15 mouse cellular contexts compared by ENCODE assay signal in genomic region chr8:12487201-12487600, GRCm38 (mm10).
DNase-seq lines count a peak whose midpoint lies in the region; ATAC-seq lines count a peak whose summit lies in the region.
"Had no signal": no experiment of that assay in that cellular context is flagged by ENCODE, and none has a peak within 500 bp of the region (broad histone marks: within the 10 kb centered on the region; RNA-seq: fewer than 3 reads in every experiment).

No protein-coding gene starts in this region.

- no peak overlapping the region for H3K9ac ChIP-seq in hindbrain, embryonic 16.5 days (ENCODE audit: low read depth, low read length)
- H3K9ac ChIP-seq in neural tube, embryonic 13.5 days = no peak overlapping the region
- no peak overlapping the region for H3K9ac ChIP-seq in forebrain, embryonic 15.5 days (replicated peaks)

- H3K4me3 ChIP-seq in hindbrain, embryonic 16.5 days (ENCODE audit: low read length) = no peak overlapping the region
- H3K4me3 ChIP-seq in hindbrain, embryonic 10.5 days = no peak overlapping the region
- no peak overlapping the region for H3K4me3 ChIP-seq in neural tube, embryonic 13.5 days
- no peak overlapping the region for H3K4me3 ChIP-seq in forebrain, embryonic 15.5 days
- H3K4me3 ChIP-seq: erythroblast, embryonic 14.5 days; gastrocnemius, adult 2 months; myocyte had no signal

- H3K4me1 ChIP-seq in hindbrain, embryonic 16.5 days (ENCODE audit: control insufficient read depth, insufficient read depth, low read depth, low read length) = no peaks in the 10 kb centered on the region; the same call in 1 of the 2 replicates
- peaks cover 46% of the 10 kb centered on the region for H3K4me1 ChIP-seq in hindbrain, embryonic 10.5 days (replicated peaks)
- H3K4me1 ChIP-seq in neural tube, embryonic 13.5 days (replicated peaks) = peaks cover 33% of the 10 kb centered on the region
- peaks cover 30% of the 10 kb centered on the region for H3K4me1 ChIP-seq in forebrain, embryonic 15.5 days

- H3K9me3 ChIP-seq in hindbrain, embryonic 16.5 days (ENCODE audit: control insufficient read depth, low read length) = no peaks in the 10 kb centered on the region
- H3K9me3 ChIP-seq in hindbrain, embryonic 10.5 days = no peaks in the 10 kb centered on the region
- no peaks in the 10 kb centered on the region for H3K9me3 ChIP-seq in neural tube, embryonic 13.5 days
- H3K9me3 ChIP-seq in forebrain, embryonic 15.5 days = no peaks in the 10 kb centered on the region

- no peak for ATAC-seq in hindbrain, embryonic 16.5 days
- no peak for ATAC-seq in neural tube, embryonic 13.5 days (ENCODE audit: low read depth)
- no peak for ATAC-seq in forebrain, embryonic 15.5 days (replicated peaks)

- 42% methylated on average over 11 of the region's 11 CpGs for WGBS in hindbrain, embryonic 16.5 days
- 51% methylated on average over 11 of the region's 11 CpGs for WGBS in hindbrain, embryonic 10.5 days
- WGBS in neural tube, embryonic 13.5 days = 31% methylated on average over 11 of the region's 11 CpGs
- 21% methylated on average over 11 of the region's 11 CpGs for WGBS in forebrain, embryonic 15.5 days

- H3K36me3 ChIP-seq in hindbrain, embryonic 16.5 days (ENCODE audit: control insufficient read depth, insufficient read depth, low read length) = no peaks in the 10 kb centered on the region
- H3K36me3 ChIP-seq in hindbrain, embryonic 10.5 days = no peaks in the 10 kb centered on the region
- no peaks in the 10 kb centered on the region for H3K36me3 ChIP-seq in neural tube, embryonic 13.5 days
- H3K36me3 ChIP-seq in forebrain, embryonic 15.5 days = no peaks in the 10 kb centered on the region

- H3K27ac ChIP-seq in hindbrain, embryonic 16.5 days (ENCODE audit: low read depth, low read length) = peak overlapping the region; percentile 48; the same call in 1 of the 2 replicates
- no peak overlapping the region for H3K27ac ChIP-seq in hindbrain, embryonic 10.5 days
- 0 out of 2 replicates have a peak overlapping the region, but pooled peaks have one; percentile 25 for H3K27ac ChIP-seq in neural tube, embryonic 13.5 days (replicated peaks)
- peak overlapping the region; percentile 50 for H3K27ac ChIP-seq in forebrain, embryonic 15.5 days (replicated peaks)
- H3K27ac ChIP-seq: macrophage had no signal

- intact Hi-C loops in gastrocnemius, postnatal 14 days (cut with DNase I; ENCODE audit: low total_unique reads) = no loop called here

- no peaks in the 10 kb centered on the region for H3K27me3 ChIP-seq in hindbrain, embryonic 16.5 days (replicated peaks; ENCODE audit: control insufficient read depth, insufficient read depth, low read length)
- peaks cover 64% of the 10 kb centered on the region for H3K27me3 ChIP-seq in hindbrain, embryonic 10.5 days (ENCODE audit: insufficient read depth, poor library complexity, severe bottlenecking)
- peaks cover 75% of the 10 kb centered on the region for H3K27me3 ChIP-seq in neural tube, embryonic 13.5 days
- H3K27me3 ChIP-seq in forebrain, embryonic 15.5 days = no peaks in the 10 kb centered on the region

- no peak overlapping the region for H3K4me2 ChIP-seq in hindbrain, embryonic 16.5 days (ENCODE audit: low read length)
- H3K4me2 ChIP-seq in neural tube, embryonic 13.5 days = no peak overlapping the region
- H3K4me2 ChIP-seq in forebrain, embryonic 15.5 days (replicated peaks) = no peak overlapping the region

- no peak for DNase-seq in hindbrain, embryonic 10.5 days (ENCODE audit: low spot score)
- no peak for DNase-seq in neural tube, embryonic 10.5 days (ENCODE audit: extremely low spot score, low spot score)
- no peak for DNase-seq in cerebellum, postnatal 25 days
- no peak for DNase-seq in gastrocnemius, postnatal 14 days
- no peak for DNase-seq in adipocyte (ENCODE audit: low spot score)
- DNase-seq: liver; lung, adult 2 months; thymus, postnatal 36 days had no signal
